Mouse (Mus musculus) brain, embryonic 14.5 days (tissue): ENCODE measurements around the gene Nfe2l2. TPM values are rescaled to one million over a fixed set of nuclear protein-coding genes. Genes with fewer than 3 reads are reported as not detected.
A peak's percentile ranks its signal among the peaks of the same experiment; 100 is the strongest.

Source experiments
- DNase-seq: peaks from one replicate; pipeline ENCODE4 v3.0.0-alpha.2; 2011; ENCODE audit warnings: low read depth
- CTCF ChIP-seq: fragments of 200-500 bp; IDR thresholded peaks from 2 replicates; pipeline ENCODE4 v1.5.1; 2012; ENCODE audit warnings: inconsistent platforms, mild to moderate bottlenecking, moderate library complexity, borderline replicate concordance; ENCODE audit not compliant: insufficient read depth, insufficient read length; ENCODE audit errors: extremely low read depth
- POLR2A ChIP-seq: fragments of 200-500 bp; IDR thresholded peaks from 2 replicates; pipeline ENCODE4 v1.6.1; 2012; ENCODE audit warnings: mild to moderate bottlenecking, inconsistent platforms, borderline replicate concordance; ENCODE audit not compliant: poor library complexity, insufficient read depth, insufficient read length, severe bottlenecking; ENCODE audit errors: extremely low read depth
- polyA plus RNA-seq: library from polyadenylated mRNA; depleted of rRNA; stranded (reverse); fragments of >200 nt; gene quantifications from 2 replicates; pipeline ENCODE4 v1.2.3, GENCODE M21; 2012

Gene Nfe2l2
- polyA plus RNA-seq, 1 experiment = 11.0 TPM

DNA sequence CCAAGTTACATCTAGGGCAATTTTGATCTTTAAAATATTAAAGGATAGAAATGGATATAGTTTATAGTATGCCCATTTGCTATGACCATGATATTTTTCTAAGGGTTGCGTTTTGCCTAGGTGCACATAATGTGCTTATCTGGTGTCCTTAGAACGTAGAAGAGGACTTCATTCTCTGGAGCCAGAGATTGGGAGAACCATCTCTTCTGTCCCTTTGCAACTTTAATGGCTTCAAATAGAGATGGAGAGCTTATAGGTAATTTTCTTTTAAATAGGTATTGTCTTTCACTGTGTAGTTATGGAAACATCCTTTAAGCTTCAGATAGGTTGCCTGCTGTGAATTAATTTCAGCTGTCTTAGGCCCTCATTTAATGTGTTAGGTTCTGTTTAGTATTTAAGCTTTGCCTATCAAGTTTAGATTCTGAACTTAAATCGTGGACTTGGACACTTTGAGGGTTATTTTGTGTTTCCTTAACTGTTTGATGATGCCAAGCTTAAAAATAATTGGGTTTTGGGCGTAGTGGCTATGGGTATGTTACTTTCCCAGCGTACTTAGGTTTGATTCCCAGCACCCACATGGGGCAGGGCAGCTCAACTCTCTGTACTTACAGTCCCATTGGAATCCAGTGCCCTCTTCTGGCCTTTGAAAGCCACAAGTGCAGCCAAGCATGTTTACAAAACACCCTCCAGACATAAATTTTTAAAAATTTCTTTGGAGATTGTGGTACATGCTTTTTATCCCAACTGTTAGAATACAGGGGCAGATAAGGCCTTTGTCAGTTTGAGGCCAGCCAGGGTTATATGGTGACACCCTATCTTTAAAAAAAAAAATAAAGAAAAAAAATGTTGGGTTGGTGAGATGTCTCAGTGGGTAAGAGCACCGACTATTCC lies 33.8 kb downstream of the Nfe2l2 start:
- no peak for TF ChIP-seq CTCF
- no peak for TF ChIP-seq POLR2A
- no peak for DNase-seq

DNA sequence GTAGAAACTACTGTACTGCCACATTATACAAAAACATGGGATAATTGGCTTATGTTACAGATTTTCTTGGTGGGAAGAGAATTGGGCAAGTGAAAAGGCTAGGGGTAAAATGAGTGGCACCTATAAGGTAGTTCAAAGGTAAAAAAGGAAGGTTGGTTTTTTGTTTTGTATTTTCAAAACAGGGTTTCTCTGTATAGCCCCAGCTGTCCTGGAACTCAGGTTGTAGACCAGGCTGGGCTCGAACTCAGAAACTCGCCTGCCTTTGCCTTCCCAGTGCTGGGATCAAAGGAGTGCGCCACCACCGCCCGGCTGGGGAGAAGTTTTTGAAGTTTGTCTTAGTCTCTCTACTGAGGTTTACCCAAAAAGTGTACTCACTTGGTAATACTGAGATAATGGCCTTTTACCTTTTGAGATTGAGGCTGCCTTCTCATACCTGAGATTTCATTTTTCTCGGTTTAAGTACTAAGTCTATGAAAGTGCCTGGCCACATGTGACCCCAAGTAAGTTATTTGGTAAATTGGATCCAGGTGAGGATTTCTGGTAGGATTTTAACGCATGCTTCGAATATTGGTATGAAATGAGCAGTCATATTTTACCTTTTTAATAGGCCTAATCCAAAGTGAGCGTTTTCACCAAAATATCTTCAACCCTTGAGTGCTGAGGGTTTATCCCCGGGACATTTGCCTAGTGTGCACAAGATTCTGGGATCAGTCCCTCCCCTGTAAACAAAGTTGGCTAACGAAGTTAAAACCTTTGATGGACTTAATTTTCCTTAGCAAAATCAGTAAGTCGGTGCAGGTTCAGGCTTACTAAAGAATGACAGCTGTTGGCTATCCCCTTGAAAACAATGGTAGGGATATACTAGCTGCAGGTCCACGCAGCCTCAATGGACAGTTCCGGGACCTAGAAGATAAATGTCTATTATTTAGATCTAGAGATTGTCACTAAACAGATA lies 34.7 kb downstream of the Nfe2l2 start:
- DNase-seq = peak; percentile 12
- no peak for TF ChIP-seq CTCF
- TF ChIP-seq POLR2A = no peak

DNA sequence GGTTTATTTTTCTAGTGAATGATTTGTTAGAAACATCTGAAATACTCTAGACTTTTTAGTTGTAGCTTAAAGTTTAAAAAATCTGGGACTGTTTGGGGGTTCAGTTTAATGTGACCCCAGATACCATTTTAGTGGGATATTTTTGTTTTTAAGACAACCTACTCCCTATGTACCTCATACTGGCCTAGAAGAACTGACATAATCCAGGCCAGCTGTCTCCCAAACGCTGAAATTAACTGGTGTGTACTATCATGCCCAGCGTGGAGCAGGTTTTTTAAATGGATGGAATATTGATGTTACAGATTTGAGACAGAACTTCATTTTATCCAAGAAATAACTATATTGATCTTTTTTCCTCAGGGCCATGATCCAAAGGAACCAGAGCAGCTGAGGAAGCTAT lies 43.3 kb downstream of the Nfe2l2 start:
- DNase-seq = no peak
- TF ChIP-seq POLR2A = no peak
- TF ChIP-seq CTCF = no peak

DNA sequence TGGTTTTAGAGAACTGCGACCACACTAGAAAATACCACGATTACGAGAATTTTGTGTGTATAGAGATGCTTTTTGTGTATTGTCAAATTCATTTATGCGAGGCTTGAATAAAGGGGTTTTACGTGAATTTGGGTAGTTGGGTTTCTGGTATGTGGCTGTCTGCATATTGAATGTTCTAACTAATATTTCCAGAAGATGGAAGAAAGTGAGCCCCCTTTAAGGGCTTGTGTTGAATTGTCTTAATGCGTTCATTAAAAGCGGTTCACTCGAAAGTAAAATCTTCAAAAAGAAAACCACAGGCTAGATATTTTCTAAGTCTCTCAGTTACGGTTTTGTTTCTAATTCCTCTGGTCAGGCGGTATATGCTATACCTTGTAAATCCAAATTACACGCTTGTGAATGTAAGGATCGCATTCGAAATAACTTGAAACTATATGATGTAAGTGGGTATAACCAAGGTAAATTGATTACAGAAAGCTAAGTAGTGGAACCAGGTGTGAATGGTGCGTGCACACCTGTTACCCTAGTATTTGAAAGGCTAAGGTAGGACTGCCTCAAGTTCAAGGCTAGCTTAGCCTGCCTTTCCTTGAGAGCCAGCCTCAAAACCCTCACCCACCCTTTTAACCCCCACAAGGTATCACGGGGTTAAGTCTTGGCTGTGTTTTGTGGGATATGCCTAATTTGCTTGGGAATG lies 44.0 kb downstream of the Nfe2l2 start:
- no peak for DNase-seq
- TF ChIP-seq POLR2A = no peak
- TF ChIP-seq CTCF = no peak

DNA sequence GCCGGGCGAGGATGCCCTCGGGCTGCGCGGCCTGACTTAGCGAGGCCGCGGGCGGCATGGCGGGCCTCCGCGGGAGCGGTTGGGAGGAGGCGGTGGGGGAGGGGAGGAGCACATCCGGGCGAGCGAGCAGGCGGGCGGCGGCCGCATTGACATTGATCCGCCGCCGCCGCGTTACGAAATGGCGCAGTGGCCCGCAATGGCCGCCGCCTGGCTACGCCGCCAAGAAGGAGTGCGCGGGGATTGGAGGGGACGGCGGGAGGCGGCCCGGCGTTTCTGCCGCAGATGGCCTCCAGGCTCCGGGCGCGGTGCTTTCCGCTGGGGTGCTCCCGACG lies 44.8 kb downstream of the Nfe2l2 start:
- peak; percentile 94 for DNase-seq
- TF ChIP-seq CTCF (no peak), POLR2A (peak; percentile 44)

DNA sequence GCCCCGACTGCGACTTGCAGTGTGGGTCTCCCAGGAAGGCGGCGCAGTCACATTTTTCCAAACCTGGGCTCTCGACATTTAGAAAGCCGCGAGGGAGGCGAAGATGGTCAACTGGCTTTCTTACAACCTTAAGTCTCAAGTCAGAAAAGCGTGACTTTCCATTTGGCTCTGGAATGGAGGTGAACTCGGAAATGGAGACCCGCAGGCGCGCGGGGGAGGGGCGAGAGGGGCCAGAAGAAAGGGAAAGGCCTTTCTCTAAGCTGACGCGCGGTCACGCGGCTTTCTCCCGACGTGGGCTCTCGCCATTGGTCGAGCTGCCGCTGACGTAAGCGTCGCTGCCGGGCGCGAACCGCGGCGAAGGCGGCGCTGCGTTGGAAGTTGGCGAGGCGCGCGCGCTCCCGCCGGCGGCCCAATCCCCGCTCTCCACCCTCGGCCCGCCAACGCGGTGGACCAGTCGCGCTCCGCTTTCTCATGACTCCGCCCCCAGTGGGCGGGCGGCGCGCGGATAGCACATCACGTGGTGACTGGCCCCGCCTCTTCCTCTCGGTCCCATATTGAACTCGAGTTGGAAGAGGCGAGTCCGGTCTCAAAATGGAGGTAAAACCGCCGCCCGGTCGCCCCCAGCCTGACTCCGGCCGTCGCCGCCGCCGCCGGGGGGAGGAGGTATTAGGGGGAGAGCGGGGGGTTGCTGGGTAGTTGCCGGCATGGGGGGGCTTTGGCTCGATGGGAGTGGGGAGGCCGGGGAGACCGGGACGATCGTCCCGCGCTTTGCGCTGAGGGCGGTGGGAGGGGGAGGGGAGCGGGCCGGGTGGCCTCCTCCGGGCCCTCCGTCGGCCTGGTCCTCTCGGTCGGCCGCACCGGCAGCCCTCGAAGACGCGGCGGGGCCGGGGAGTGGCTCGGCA lies 45.5 kb downstream of the Nfe2l2 start, which contains the start of gene Hnrnpa3:
Gene Hnrnpa3, plus strand, starts transcription at position 535 of the 902 bp plus-strand sequence.
- DNase-seq = peak; percentile 100
- TF ChIP-seq POLR2A (peak; percentile 64; the same call in 1 of the 2 replicates), CTCF (no peak)

DNA sequence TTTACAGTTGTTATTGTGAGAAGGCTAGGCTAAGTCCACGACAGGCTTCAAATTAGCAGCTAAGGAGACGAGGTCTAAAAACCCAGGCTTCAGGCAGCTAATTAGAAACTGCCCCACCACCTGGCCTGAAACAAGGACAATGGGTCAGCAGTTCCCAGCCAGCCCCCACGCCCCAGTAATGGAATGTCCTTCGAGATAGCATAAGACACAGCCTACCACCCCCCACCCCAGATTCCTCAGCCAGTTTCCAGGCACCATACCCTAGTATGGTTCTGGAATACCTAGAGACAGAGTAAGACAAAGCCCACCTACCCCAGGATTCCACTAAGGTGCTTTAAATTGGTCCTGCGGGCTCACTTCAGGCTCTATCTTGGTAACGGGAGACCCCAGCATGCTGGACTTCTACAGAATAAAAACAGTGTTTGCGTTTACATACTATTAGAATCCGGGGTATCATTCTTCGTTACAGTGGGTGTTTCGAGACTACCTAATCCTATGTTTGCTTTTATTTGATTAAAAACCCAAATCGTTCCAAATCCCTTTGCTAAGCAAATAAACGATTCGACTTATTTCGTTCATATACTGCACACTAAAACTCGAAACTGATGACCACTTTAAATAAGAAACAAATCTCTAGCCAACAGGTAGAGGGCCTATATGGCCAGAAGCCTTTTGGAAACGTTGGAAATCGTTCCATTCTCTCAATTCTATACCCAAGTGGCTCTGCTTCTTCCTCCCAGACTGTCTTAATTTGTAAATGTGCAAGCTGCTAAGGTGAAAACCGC lies 46.3 kb downstream of the Nfe2l2 start:
- DNase-seq = peak; percentile 73
- TF ChIP-seq POLR2A = no peak
- no peak for TF ChIP-seq CTCF

DNA sequence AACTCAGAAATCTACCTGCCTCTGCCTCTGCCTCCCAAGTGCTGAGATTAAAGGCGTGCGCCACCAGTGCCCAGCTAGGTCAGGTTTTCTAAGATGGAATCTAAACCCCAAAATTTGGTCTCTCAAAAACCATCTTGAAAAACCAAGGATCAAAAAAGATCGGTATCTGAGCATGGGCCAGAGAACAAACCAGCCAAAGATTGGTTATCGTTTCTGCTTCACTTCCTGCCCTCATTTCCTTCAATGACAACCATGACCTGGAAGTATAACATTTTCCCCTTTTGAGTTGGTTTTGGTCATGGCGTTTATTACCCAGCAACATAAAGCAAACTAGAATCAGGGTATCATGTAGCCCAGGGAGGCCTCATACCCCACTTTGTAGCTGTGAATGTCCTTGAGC lies 47.5 kb downstream of the Nfe2l2 start:
- no peak for DNase-seq
- TF ChIP-seq CTCF (no peak), POLR2A (no peak)

DNA sequence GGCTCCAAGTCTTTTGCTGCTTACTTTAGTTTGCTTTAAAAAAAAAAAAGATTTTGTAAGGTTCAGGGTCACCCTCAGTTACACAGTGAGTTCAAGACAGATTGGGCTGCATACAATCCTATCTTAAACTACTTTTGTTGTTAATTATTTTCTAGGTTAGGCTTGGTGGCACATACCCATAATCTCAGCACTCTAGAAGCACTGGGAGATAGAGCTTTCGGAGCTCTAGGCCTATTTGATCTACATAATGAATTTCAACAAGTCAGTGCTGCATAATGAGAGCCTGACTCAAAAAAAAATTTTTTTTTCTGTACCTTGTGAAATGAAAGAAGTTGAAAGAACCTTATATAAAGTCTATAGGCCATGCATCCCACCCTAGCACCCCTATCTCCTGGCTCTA lies 49.8 kb downstream of the Nfe2l2 start:
- DNase-seq = no peak
- TF ChIP-seq CTCF = no peak
- no peak for TF ChIP-seq POLR2A
